Mouse (Mus musculus): Measurements from ENCODE around the gene Cyp2j7. TPM values are rescaled to one million over a fixed set of nuclear protein-coding genes. Genes with fewer than 3 reads are reported as not detected.
"Not testable (repeated sequence)": the region's sequence is repeated elsewhere in the genome, so short reads cannot be mapped to it uniquely, and the experiment has no call there.

Cyp2j7 gene
- polyA plus RNA-seq (2017; shearing (Covaris generic)), result not detected

DNA sequence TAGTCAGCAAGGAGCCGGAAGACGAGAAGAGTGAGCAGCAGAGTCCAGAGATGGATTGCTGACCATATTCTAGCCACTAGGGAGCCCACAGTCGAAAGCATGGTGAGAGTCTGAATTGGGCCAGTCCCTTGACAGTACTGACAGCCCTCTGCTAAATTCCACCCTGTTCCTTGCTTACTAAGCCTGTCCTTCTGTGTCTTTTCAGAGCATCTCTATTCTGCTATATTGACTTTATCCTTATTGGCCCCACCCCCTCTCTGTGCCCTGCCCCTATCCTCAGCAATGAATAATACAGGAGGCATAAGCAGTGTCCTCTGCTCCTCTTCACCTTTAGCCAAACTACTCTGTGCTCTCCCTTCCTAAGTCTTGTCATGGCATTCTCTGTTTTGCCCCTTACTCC is at the start of gene Cyp2j7:
TSS of gene Cyp2j7 (minus strand) at position 101 of the 400 bp plus-strand sequence.
- no peak for ATAC-seq

DNA sequence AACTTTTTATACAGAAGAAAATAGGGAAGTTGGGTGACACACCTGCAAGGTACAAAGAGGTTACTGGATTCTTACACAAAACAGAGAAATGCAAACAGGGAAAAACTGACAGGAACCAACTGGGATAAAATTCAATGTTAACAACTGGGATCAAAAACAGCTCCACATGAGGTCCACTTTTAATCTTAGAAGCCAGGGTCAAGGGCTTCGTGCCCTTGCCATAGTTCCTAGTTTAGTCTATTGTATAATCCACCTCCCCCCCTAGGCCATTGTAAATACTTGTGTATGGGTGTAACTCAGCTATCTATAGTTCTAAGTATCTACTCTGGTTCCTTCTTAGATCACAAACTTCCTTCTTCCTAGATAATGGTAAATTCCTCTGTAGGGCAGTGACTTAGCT is 40.4 kb upstream of the Cyp2j7 start:
- not testable (repeated sequence) for ATAC-seq

DNA sequence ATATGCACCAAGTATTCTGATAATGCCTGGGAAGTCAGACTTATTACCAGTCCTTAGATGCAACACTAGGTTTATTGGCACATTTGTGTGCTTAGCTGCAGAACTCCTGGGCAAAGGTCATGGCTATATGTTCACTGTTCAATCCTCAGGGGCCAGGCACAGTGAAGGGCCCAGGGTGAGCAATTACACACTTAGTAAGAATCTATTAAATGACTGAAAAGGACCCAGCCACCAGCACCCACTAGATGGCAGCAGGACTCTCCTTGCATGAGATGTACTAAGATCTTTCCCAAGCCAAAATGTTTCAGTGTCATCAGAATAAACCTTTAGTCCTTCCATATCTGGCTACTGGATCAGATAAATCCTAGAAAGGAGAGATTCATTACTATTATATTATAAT is 37.4 kb upstream of the Cyp2j7 start:
- ATAC-seq, result no peak

DNA sequence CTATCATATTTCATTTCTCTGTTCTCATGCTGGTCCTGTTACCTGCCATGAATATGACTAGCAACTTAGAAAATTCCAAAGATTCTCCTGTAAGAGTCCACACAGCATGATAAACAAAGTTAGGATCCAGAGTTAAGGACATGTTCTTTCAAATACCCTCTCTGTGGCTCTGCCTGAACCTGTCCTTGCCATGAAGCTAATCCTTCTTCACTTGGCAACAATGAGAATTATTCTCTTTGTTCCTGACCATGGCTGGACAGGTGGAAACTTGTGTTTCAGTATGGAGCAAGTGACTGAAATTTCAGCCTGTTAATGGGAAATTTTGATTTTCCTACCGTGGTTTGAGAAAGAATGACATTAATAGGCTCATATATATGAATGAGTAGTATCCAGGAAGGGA is 39.8 kb downstream of the Cyp2j7 start:
- no peak for ATAC-seq

DNA sequence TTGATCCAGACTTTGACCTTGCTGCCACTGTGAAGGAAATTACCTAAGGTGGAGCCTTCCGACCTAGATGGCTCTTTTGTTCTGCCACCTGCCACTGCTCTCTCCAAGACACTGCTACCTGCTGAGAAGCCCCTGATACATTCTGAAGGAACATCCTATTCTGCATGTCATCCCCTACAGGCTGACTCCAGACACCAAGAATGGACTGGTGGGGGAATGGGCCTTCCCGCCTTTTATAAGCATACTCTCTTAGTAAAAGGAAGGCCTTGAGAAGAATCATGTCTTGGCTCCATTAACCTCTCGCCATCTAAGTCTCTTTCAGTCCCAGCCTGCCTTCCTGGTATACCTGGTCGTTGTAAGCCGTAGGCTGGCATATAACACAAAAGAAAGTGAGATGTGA is 47.1 kb downstream of the Cyp2j7 start:
- not testable (repeated sequence) for ATAC-seq

DNA sequence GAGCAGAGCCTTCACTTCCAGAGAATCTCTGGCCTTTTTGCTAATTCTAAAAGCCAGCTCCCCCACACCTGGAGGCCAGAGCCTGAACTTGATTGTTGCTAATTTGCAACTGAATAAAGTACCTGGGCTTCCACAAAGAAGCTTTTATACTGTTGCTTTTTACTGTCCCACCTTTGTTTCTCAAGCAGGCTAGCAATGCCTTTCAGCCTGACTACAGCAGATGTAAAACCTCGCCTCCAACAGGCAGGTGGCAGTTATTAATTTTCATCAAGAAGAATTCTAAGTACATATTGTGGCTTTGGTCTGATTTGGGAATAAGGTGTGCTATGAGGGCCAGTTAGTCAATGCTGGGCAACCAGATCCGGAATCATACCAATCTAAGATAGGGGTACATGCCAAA is 47.8 kb downstream of the Cyp2j7 start:
- ATAC-seq, result not testable (repeated sequence)

DNA sequence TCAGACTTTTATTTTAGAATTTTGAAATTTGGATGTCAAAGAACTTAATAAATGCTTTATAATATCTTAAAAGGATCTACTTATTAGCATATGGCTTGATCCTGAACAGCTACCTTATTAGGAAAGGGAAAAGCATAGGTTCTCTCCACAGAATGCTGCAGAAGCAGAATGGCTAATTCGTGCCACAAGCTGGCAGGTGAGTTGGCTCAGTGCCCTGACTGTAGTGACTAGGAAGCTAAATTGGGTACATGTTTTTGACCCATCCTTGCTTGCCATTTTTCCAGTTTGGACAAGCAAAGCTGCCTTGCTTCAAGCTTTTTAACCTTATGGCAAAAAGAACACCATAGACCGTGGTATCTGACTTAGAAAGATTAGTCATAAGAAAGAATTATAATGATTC is 48.3 kb downstream of the Cyp2j7 start:
- not testable (repeated sequence) for ATAC-seq

DNA sequence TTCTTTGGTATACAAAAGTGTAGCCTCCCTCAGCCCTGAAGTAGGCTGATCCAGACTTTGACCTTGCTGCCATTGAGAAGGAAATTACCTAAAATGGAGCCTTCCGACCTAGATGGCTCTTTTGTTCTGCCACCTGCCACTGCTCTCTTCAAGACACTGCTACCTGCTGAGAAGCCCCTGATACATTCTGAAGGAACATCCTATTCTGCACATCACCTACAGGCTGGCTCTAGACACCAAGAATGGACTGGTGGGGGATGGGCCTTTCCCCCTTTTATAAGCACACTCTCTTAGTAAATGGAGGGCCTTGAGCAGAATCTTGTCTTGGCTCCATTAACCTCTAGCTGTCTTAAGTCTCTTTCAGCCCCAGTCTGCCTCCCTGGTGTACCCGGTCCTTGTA is 51.7 kb downstream of the Cyp2j7 start:
- not testable (repeated sequence) for ATAC-seq

DNA sequence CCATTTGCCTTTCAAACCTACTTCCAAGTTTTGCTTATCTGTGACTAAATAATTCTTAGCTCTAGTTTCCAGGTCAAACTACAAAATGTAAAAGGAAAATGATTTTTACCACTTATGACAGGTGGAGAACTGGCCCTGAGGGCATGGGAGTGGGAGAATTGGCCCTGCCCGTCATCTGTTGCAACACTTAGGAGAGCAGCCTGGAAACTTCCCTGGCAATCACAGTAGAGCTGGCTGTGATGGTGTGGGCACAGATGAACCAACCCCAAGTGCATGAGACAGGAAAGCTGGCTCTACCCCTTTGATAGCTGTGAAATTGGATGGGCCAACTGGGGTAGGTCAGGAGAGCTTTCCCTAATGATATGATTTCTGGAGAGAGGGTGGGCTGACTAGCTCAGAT is 73.6 kb downstream of the Cyp2j7 start:
- ATAC-seq, result no peak

DNA sequence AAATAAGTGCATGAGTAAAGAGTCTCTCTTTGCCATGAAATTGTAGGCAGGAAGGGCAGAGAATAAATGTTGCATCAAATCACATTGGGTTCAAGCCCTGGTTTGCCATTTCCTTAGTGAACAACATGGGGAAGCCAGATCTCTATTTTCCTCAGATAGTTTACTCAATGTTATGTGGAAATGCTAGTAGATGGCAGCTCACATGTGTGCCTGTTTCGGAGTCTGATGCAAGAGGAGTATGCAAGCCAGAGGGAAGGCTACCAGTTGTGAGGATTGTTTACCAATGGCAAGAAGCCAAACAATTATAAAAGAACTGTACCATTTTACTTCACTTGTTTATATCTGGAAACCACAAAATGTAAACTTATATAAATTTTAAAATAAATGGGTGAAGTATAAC is 74.9 kb downstream of the Cyp2j7 start:
- no peak for ATAC-seq

Other genes with a start within 250 kb of the Cyp2j7 start
- not detected for gene Cyp2j13, start 159.1 kb downstream of the Cyp2j7 start, polyA plus RNA-seq (2017; shearing (Covaris generic))
- not detected for gene Cyp2j12, start 95.5 kb downstream of the Cyp2j7 start, polyA plus RNA-seq (2017; shearing (Covaris generic))
- gene Cyp2j11, start 112.0 kb upstream of the Cyp2j7 start, polyA plus RNA-seq (2017; shearing (Covaris generic)), result not detected

Measured in activated CD4-positive, CD25-positive, alpha-beta regulatory T cell, adult 4 months (primary cell).